ENCODE assay signal across 8 mouse cellular contexts in the genomic region with DNA sequence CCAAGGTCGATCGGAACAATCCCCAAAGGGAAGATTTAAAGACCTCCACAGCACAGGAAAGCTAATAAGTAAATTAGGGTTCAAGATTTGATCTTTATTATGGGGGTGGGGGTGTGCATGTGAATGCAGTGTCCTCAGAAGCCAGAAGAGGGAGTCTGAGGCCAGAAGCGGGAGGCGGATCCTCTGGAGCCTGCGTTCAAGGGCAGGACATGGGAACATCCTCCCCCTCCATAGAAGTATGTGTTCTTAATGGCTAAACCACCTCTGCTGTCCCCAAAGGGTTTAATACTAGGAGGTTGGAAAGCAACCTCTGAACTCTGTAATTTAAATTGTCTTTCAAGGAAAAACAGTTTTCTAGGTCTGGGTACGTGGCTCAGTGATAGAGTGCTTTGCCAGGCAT. TPM values are rescaled to one million over a fixed set of nuclear protein-coding genes. Genes with fewer than 3 reads are reported as not detected.
DNase-seq lines count a peak whose midpoint lies in the region.

No protein-coding gene starts in this region.

- intact Hi-C loops in gastrocnemius, postnatal 14 days (cut with DNase I; ENCODE audit: low total_unique reads) = no loop called here

- DNase-seq in gastrocnemius, postnatal 14 days = peak; percentile 12
- no peak for DNase-seq in gastrocnemius, adult 8-10 months (ENCODE audit: low spot score in 2 of 2)
- peak; percentile 3 for DNase-seq in ovary, adult 18-20 months (ENCODE audit: low spot score)
- DNase-seq in ovary, postnatal 14 days (ENCODE audit: low spot score) = no peak
- peak; percentile 1 for DNase-seq in embryo, embryonic 9.5 days (ENCODE audit: extremely low spot score)
- peak; percentile 45 for DNase-seq in testis, postnatal 10 days (ENCODE audit: low spot score)
- no peak for DNase-seq in layer of hippocampus, adult 9-10 months (ENCODE audit: low spot score)
- DNase-seq in Muller cell, postnatal 12 days (ENCODE audit: inconsistent ontology term) = no peak

RNA-seq across cellular contexts. Expression of gene Mbnl3, which starts 34.9 kb away (rescaled TPM):
- 1 to 10 TPM; 1.8 to 2.1 TPM for total RNA-seq in gastrocnemius, postnatal 14 days (2021)
- total RNA-seq in gastrocnemius, adult 8-10 months (2022) = under 1 TPM; 0.10 to 0.27 (median 0.18) TPM

Comparison
In these comparisons a context has a peak if more than half of its experiments do, and no peak if none do; other contexts are left out.
1. DNase-seq: peak in gastrocnemius, postnatal 14 days (single experiment), ovary, adult 18-20 months (single experiment), embryo, embryonic 9.5 days (single experiment) and testis, postnatal 10 days (single experiment); none in gastrocnemius, adult 8-10 months (0 of 2), ovary, postnatal 14 days (single experiment), layer of hippocampus, adult 9-10 months (single experiment) and Muller cell, postnatal 12 days (single experiment).